Mouse (Mus musculus) testis, adult 2 months (tissue): Measurements from ENCODE around the gene Naa30.

Source experiments
- CTCF ChIP-seq: fragments of 200-500 bp; IDR thresholded peaks from 2 replicates; pipeline ENCODE4 v1.5.1; 2012; ENCODE audit warnings: low read depth, mild to moderate bottlenecking, inconsistent platforms, low read length, moderate library complexity; ENCODE audit not compliant: control insufficient read depth, insufficient read depth, insufficient replicate concordance
- POLR2A ChIP-seq: fragments of 200-500 bp; IDR thresholded peaks from 2 replicates; pipeline ENCODE4 v1.6.1; 2012; ENCODE audit warnings: low read depth, mild to moderate bottlenecking, inconsistent platforms, low read length, moderate library complexity; ENCODE audit not compliant: control insufficient read depth

DNA sequence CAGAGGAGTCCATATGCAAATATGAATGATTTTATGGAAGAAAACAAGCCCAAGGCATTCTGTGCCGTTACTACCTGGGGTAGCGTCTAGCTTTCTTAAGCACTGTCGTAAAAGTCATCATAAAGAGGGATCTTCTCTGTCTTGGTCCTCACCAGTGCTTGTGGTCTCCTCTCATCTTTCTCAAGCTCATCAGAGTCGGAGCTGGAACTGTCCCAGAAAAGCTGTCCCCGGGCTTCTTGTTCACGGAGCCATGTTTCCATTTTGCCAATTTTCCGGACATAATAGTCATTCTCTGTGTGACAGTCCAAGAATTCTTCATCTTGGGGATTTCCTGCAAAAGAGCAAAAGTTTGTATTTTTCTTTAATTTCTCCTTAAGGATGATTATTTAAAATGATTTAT, 54.4 kb downstream of the Naa30 start:
- no peak for TF ChIP-seq POLR2A
- TF ChIP-seq CTCF = no peak
